Mouse (Mus musculus): ENCODE measurements around the gene Pyy. TPM values are rescaled to one million over a fixed set of nuclear protein-coding genes. Genes with fewer than 3 reads are reported as not detected.
A peak's percentile ranks its signal among the peaks of the same experiment; 100 is the strongest.

Pyy gene
- polyA plus RNA-seq, 1 experiment from 2014 or later: not detected

DNA sequence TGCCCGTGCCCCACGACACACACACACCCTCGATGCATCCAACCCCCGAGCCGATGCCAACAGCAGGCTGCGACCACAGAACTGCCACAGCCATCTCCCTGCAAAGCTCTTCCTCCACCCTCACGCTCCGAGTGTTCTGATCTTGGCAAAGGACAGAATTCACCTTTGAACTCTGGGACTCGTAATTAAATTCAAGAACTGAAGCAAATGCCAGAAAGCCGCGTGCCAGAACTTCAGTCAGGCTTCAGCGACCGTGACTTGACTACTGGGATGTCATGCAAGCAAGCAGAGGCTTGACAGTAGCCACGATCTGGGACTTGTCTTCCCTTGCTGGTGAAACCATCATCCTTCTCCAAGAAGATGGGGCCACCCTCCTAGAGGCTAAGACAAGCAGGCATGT lies 33.9 kb downstream of the Pyy start:
- ATAC-seq: no peak
- TF ChIP-seq EP300 (IDR thresholded peaks at IDR 0.05; ENCODE audit: low read depth): no peak
- H3K27ac ChIP-seq (ENCODE audit: low read depth): no peak overlapping the region

DNA sequence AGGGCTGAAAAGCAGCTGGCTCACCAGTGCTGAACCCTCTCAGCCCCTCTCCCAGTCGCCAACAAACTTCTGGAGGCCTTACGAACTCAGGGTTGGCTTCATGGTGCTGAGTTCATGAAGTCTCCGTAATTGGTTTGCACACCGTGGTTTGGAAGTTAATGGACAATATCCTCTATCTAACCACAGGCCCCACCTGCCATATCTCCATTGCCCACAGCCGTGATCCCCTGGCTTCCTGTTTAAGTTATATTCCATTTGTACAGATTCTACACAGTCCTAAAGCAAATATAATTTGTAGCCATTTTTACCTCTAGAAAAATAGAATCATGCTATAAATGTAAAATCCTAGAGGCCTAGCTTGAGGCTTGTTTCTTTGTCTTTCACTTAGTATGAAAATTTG lies 34.9 kb downstream of the Pyy start:
- no peak for TF ChIP-seq CTCF (IDR thresholded peaks at IDR 0.05; ENCODE audit: low read depth)
- no peak for TF ChIP-seq EP300 (IDR thresholded peaks at IDR 0.05; ENCODE audit: low read depth)
- Histone ChIP-seq H3K27me3 (ENCODE audit: insufficient read depth, low read length) (0 out of 2 replicates have a peak, but pooled peaks cover 4% of the 10 kb centered on the region), H3K36me3 (replicated peaks; ENCODE audit: insufficient read depth, low read length) (no peaks in the 10 kb centered on the region), H3K27ac (ENCODE audit: low read depth) (no peak overlapping the region), H3K4me3 (ENCODE audit: low read depth, low read length) (no peak overlapping the region), H3K4me1 (ENCODE audit: insufficient read depth) (no peaks in the 10 kb centered on the region), H3K9ac (replicated peaks) (no peak overlapping the region), H3K9me3 (ENCODE audit: low read length) (no peaks in the 10 kb centered on the region), H3K4me2 (ENCODE audit: low read depth, low read length) (no peak overlapping the region)
- WGBS (ENCODE audit: insufficient replicate concordance): 47% methylated on average over 5 of the region's 5 CpGs
- DNase-seq (no peak), ATAC-seq (no peak)

More for the DNA sequence above, 33.9 kb downstream of the Pyy start:
- H3K4me1 ChIP-seq (ENCODE audit: insufficient read depth): no peaks in the 10 kb centered on the region
- H3K9ac ChIP-seq (replicated peaks): no peak overlapping the region
- H3K4me2 ChIP-seq (ENCODE audit: low read depth, low read length): no peak overlapping the region
- 0 out of 2 replicates have a peak, but pooled peaks cover 4% of the 10 kb centered on the region for H3K27me3 ChIP-seq (ENCODE audit: insufficient read depth, low read length)
- DNase-seq: no peak
- H3K9me3 ChIP-seq (ENCODE audit: low read length): no peaks in the 10 kb centered on the region
- 80% methylated on average over 14 of the region's 14 CpGs for WGBS (ENCODE audit: insufficient replicate concordance)
- H3K4me3 ChIP-seq (ENCODE audit: low read depth, low read length): no peak overlapping the region
- H3K36me3 ChIP-seq (replicated peaks; ENCODE audit: insufficient read depth, low read length): no peaks in the 10 kb centered on the region

DNA sequence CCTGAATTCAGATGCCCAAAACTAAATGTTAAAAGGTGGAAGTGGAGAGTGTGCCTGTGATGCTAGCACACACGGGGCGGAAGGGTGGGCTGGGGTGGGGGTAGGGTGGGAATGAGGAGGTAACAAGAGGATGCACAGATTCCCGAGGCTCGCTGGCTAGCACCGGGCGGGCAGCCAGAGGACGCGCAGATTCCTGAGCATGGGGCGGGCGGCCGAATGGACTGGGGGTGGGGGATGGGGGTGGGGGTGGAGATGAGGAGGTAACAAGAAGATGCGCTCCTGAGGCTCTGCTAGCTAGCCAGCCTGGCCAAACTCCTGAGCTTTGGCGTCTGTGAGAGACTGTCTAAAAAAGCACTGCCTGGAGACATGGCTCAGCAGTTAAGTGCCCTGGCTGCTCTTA lies 37.2 kb downstream of the Pyy start:
- ATAC-seq (no peak), DNase-seq (no peak)
- Histone ChIP-seq H3K4me1 (ENCODE audit: insufficient read depth) (no peaks in the 10 kb centered on the region), H3K27me3 (ENCODE audit: insufficient read depth, low read length) (0 out of 2 replicates have a peak, but pooled peaks cover 4% of the 10 kb centered on the region), H3K4me2 (ENCODE audit: low read depth, low read length) (no peak overlapping the region), H3K4me3 (ENCODE audit: low read depth, low read length) (no peak overlapping the region), H3K9me3 (ENCODE audit: low read length) (no peaks in the 10 kb centered on the region), H3K27ac (ENCODE audit: low read depth) (no peak overlapping the region), H3K9ac (replicated peaks) (no peak overlapping the region), H3K36me3 (replicated peaks; ENCODE audit: insufficient read depth, low read length) (no peaks in the 10 kb centered on the region)
- TF ChIP-seq EP300 (IDR thresholded peaks at IDR 0.05; ENCODE audit: low read depth): no peak
- no peak for TF ChIP-seq CTCF (IDR thresholded peaks at IDR 0.05; ENCODE audit: low read depth)
- 21% methylated on average over 13 of the region's 13 CpGs for WGBS (ENCODE audit: insufficient replicate concordance)

DNA sequence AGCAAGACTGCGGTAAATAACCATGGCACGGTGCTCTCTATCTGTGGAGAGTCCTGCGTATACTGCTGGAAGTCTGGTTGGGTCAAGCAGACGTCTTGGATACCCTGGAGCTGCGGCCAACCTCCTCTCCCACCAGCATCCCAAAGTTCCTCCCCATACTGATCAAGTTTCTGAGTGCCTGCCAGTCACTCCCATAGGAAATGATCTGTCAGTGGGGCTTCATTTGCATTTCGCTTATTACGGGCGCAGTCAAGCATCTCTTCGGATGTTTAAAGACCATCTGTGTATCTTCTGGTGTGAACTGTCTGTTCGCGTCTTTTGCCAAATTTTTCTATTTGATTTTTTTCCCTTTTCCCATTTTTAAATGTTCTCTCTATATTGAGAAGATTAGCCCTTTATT lies 38.0 kb downstream of the Pyy start:
- Histone ChIP-seq H3K4me2 (ENCODE audit: low read depth, low read length) (no peak overlapping the region), H3K9me3 (ENCODE audit: low read length) (no peaks in the 10 kb centered on the region), H3K9ac (replicated peaks) (no peak overlapping the region), H3K27me3 (ENCODE audit: insufficient read depth, low read length) (0 out of 2 replicates have a peak, but pooled peaks cover 4% of the 10 kb centered on the region), H3K36me3 (replicated peaks; ENCODE audit: insufficient read depth, low read length) (no peaks in the 10 kb centered on the region), H3K4me3 (ENCODE audit: low read depth, low read length) (no peak overlapping the region), H3K4me1 (ENCODE audit: insufficient read depth) (no peaks in the 10 kb centered on the region), H3K27ac (ENCODE audit: low read depth) (no peak overlapping the region)
- TF ChIP-seq EP300 (IDR thresholded peaks at IDR 0.05; ENCODE audit: low read depth) (no peak), CTCF (IDR thresholded peaks at IDR 0.05; ENCODE audit: low read depth) (no peak)
- WGBS (ENCODE audit: insufficient replicate concordance): 69% methylated on average over 11 of the region's 11 CpGs
- no peak for DNase-seq
- no peak for ATAC-seq

DNA sequence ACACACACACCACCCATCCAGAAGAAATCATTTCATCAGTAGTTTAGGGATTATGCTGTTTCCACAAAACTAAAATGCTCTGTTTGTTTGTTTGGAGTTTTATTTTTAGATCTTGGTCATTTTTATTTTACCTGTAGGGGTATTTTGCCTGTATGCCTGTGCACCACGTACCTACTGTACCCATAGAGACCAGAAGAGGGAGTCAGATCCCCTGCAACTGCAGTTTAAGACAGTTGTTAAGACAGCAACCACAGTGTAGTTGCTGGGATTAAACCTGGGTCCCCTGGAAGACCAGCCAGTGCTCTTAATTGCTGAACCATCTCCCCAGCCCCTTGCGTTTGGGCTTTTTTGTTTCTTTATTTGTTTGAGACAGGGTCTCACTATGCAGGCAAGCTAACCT lies 38.7 kb downstream of the Pyy start:
- H3K27me3 ChIP-seq (ENCODE audit: insufficient read depth, low read length): 0 out of 2 replicates have a peak, but pooled peaks cover 4% of the 10 kb centered on the region
- H3K4me1 ChIP-seq (ENCODE audit: insufficient read depth): no peaks in the 10 kb centered on the region
- H3K27ac ChIP-seq (ENCODE audit: low read depth): no peak overlapping the region
- H3K4me3 ChIP-seq (ENCODE audit: low read depth, low read length): no peak overlapping the region
- DNase-seq: no peak
- WGBS (ENCODE audit: insufficient replicate concordance): 45% methylated on average over 2 of the region's 2 CpGs
- no peak for ATAC-seq
- no peak overlapping the region for H3K4me2 ChIP-seq (ENCODE audit: low read depth, low read length)
- H3K36me3 ChIP-seq (replicated peaks; ENCODE audit: insufficient read depth, low read length): no peaks in the 10 kb centered on the region
- H3K9ac ChIP-seq (replicated peaks): no peak overlapping the region
- H3K9me3 ChIP-seq (ENCODE audit: low read length): no peaks in the 10 kb centered on the region
- TF ChIP-seq EP300 (IDR thresholded peaks at IDR 0.05; ENCODE audit: low read depth) (no peak), CTCF (IDR thresholded peaks at IDR 0.05; ENCODE audit: low read depth) (peak; percentile 62)

DNA sequence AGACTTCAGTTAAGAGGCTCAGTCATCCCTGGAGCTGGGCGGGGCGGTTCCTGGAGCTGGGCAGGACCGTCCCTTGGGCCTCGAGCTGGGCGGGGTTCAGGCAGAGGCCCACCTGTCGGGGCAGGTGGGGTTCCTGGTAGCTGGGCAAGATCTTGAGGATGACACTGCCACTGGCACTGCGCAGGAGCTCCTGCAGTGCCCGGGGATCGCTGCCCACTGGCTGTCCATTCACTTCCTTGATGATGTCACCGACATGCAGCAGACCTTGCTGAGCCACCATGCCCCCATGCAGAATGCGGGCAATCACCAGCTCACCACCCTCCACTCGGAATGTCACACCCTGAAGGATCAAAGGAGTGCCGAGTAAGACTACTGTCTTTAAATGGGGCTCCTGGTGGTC lies 44.6 kb downstream of the Pyy start:
- 74% methylated on average over 13 of the region's 13 CpGs for WGBS (ENCODE audit: insufficient replicate concordance)
- Histone ChIP-seq H3K27ac (ENCODE audit: low read depth) (no peak overlapping the region), H3K4me3 (ENCODE audit: low read depth, low read length) (no peak overlapping the region), H3K4me2 (ENCODE audit: low read depth, low read length) (no peak overlapping the region), H3K9ac (replicated peaks) (no peak overlapping the region), H3K9me3 (ENCODE audit: low read length) (no peaks in the 10 kb centered on the region), H3K27me3 (ENCODE audit: insufficient read depth, low read length) (peaks cover 10% of the 10 kb centered on the region; the same call in 1 of the 2 replicates), H3K36me3 (replicated peaks; ENCODE audit: insufficient read depth, low read length) (no peaks in the 10 kb centered on the region; the same call in 1 of the 2 replicates), H3K4me1 (ENCODE audit: insufficient read depth) (peaks cover 3% of the 10 kb centered on the region; the same call in 1 of the 2 replicates)
- no peak for ATAC-seq
- TF ChIP-seq CTCF (IDR thresholded peaks at IDR 0.05; ENCODE audit: low read depth): no peak
- no peak for TF ChIP-seq EP300 (IDR thresholded peaks at IDR 0.05; ENCODE audit: low read depth)
- no peak for DNase-seq
